Mouse (Mus musculus) bone marrow, adult 2 months (tissue): ENCODE measurements around the gene Nos1ap. TPM values are rescaled to one million over a fixed set of nuclear protein-coding genes. Genes with fewer than 3 reads are reported as not detected.

Experiments
- H3K27ac ChIP-seq: fragments of 200-500 bp; 2 replicates; pipeline ENCODE4 v1.5.1; 2012; ENCODE audit warnings: low read depth, mild to moderate bottlenecking, control low read depth, inconsistent platforms, low read length; ENCODE audit not compliant: control insufficient read depth, poor library complexity, insufficient read depth
- H3K4me1 ChIP-seq: fragments of 200-500 bp; 2 replicates; pipeline ENCODE4 v1.6.1; 2011; ENCODE audit warnings: low read length; ENCODE audit not compliant: control insufficient read depth, insufficient read depth
- H3K4me3 ChIP-seq: fragments of 200-500 bp; replicated peaks from 2 replicates; pipeline ENCODE3; 2011; ENCODE audit warnings: mild to moderate bottlenecking, low read depth, low read length, control low read depth; ENCODE audit not compliant: control insufficient read depth
- CTCF ChIP-seq: fragments of 200-500 bp; IDR thresholded peaks from 2 replicates; pipeline ENCODE4 v1.5.1; 2011; ENCODE audit warnings: low read length, control low read depth; ENCODE audit not compliant: control insufficient read depth, insufficient read depth
- POLR2A ChIP-seq: fragments of 200-500 bp; IDR thresholded peaks from 2 replicates; pipeline ENCODE4 v1.6.1; 2011; ENCODE audit warnings: low read depth, mild to moderate bottlenecking, control low read depth, low read length, borderline replicate concordance; ENCODE audit not compliant: control insufficient read depth
- WGBS: fragments of 180-500 bp; shearing (Covaris S2); methylation state at CpG from one replicate; pipeline ENCODE4 v1.1.7; 2018; 5-methylcytosine and 5-hydroxymethylcytosine counted together
- polyA plus RNA-seq: library from polyadenylated mRNA; stranded (reverse); fragments of >200 nt; gene quantifications from 2 replicates; pipeline ENCODE4 v1.2.4, GENCODE M21; 2011; ENCODE audit warnings: low replicate concordance; ENCODE audit not compliant: missing spikeins, insufficient read depth, insufficient read length

Nos1ap gene
- polyA plus RNA-seq, 1 experiment: 68.3 TPM

DNA sequence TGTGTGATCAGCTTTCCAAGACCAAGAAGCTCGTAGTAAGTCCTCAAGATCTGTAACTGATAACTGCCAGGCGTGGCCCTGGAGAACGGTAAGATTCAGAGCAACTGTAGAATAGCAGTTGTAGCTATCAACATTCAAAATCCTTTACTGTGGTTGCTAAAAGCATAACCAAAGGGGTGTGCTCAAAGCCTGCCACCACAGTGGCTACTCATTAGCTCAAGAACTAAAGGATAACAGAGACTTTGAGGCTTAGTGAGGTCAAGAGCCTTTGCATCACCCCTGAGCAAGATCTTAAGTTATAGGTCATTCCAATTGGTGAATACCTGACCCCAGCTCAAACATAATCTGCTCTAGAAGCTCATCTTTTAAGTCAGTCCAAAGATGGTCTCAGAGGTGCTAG lies 134.3 kb downstream of the Nos1ap start:
- no peak overlapping the region for H3K27ac ChIP-seq
- no peak for TF ChIP-seq POLR2A
- TF ChIP-seq CTCF: no peak
- 82% methylated on average over 3 of the region's 3 CpGs for WGBS
- no peak overlapping the region for H3K4me3 ChIP-seq
- H3K4me1 ChIP-seq: no peaks in the 10 kb centered on the region

DNA sequence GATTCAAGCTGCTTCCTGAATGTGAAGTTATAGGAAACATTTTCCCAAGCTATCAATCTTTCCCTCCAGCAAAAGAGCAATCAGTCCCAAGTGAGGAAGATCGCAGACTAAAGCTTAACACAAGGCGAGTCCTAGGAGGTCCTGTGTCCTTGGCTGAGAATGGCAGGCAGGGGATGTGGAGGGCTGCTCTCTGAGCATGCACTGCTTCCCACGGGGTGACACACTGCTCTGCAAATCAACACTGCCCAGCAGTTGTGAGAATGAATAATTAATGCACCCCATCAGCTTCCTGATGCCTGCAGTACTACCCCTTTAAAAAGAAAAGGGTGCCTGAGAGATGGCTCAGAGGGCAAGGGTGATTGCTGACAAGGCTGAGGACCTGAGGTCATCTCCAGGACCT lies 136.2 kb downstream of the Nos1ap start:
- H3K4me1 ChIP-seq: no peaks in the 10 kb centered on the region
- no peak for TF ChIP-seq CTCF
- TF ChIP-seq POLR2A: no peak
- 66% methylated on average over 3 of the region's 3 CpGs for WGBS
- no peak overlapping the region for H3K27ac ChIP-seq
- H3K4me3 ChIP-seq: no peak overlapping the region

DNA sequence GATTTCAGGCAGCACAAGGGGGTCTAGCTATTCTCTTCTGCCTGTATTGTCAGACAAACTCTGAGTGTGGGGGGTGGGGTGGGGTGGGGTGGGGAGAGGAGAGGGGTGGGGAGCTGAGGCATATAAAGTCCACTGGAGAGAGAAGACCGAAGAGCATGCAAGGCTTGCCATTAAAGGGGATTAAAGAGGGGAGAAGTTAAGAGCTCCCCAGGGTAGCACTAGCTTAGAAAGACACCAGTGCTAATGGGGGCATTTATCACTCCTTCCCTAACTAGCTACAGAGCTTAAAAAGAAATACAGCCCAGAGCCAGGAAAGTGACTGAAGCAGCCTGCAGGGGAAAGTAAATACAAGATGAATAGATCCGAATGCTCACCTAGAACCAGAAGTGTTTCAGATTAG lies 141.4 kb downstream of the Nos1ap start:
- H3K27ac ChIP-seq: no peak overlapping the region
- no peaks in the 10 kb centered on the region for H3K4me1 ChIP-seq
- H3K4me3 ChIP-seq: no peak overlapping the region
- TF ChIP-seq CTCF (no peak), POLR2A (no peak)
- 81% methylated on average over 2 of the region's 2 CpGs for WGBS

DNA sequence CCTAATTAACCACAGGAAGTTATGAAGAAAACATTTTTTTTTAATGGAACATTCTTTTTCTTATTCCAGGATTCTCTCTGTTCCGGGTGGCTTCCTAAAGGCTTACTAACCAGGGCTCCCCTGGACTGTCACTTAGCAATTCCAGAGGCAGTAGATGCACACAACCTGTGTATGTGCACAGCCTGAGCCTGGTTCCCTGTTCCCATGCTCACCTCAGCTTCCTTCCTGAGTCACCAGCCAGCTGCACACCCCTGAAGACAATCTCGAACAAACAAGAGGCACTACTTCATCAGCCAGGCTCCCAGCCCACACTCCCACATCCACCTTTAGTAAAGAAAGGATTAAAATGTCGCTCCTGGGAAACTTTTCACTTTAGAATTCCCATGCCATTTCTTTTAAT lies 144.2 kb downstream of the Nos1ap start:
- no peak overlapping the region for H3K4me3 ChIP-seq
- no peaks in the 10 kb centered on the region for H3K4me1 ChIP-seq
- H3K27ac ChIP-seq: no peak overlapping the region
- 47% methylated on average over 3 of the region's 3 CpGs for WGBS
- TF ChIP-seq POLR2A (no peak), CTCF (no peak)

DNA sequence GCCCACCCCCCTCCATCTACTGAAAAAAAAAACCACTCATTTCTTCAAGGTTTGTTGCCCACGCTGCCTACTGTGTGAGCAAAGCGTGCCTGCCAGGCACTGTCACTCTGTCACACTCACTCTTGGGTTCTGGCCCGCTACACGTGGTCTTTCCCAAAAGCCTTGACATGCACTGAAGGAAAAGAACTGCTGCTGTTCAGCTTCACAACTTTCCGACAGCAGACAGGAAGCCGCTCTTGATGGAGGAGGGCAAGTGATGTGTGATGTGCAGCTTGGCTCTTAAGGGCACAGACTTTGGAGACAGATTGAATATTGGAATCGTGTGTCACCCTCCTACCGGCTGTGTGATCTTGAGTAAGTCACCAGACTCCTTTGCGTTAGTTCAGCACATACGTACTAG lies 149.3 kb downstream of the Nos1ap start:
- H3K27ac ChIP-seq: no peak overlapping the region
- no peak overlapping the region for H3K4me3 ChIP-seq
- 88% methylated on average over 10 of the region's 10 CpGs for WGBS
- H3K4me1 ChIP-seq: no peaks in the 10 kb centered on the region
- TF ChIP-seq CTCF (no peak), POLR2A (no peak)

DNA sequence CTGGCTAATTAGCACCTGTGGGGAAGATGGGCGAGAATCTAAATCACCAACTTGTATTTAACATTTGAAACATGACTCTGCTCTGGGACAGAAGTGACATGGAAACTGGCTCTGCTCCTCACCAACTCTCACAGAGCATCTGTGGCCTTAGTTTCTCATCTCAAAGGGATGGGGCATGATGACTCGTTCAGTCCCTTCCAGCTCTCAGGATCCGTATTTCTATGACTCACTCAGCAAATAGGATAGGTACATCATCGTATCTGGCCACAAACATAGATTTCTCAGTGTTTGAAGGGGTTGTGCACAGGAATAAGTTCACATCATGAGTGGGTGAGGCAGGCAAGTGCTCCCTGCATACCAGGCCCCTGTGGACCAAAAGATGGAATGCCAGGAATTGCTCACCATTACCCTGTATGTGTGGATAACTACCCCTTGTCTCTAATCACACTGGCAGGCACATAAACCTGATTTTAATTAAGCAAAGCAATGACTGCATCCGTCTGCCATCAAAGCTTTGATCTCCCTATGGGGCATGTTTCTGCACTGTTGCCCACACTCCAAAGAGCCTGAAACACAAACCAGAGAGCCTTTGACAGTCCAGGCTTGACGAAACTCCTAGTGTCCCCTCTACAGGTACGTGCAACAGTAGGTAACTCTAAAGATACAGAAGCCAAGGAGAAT lies 151.1 kb downstream of the Nos1ap start:
- 84% methylated on average over 7 of the region's 7 CpGs for WGBS
- no peak for TF ChIP-seq CTCF
- no peak for TF ChIP-seq POLR2A
- Histone ChIP-seq H3K4me1 (no peaks in the 10 kb centered on the region), H3K27ac (no peak overlapping the region), H3K4me3 (no peak overlapping the region)

DNA sequence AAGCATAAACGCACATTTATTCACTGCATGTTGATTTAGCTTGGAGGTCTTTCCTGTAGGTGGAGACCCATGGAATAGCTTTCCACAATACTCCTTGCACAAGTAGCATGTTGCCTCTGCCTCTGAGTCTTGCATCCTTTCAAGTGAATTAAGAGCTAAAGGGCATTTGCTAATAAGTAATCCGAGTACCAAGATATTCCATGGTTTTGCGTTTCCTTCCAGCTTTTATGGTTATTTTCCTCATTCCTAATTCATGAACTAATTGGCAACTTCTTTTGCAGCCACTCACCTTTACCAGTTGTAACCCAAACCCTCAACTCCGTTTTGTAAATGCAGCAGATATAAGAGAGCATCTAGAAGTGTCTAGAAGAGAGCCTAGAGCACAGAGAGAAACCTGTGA lies 155.5 kb downstream of the Nos1ap start:
- H3K27ac ChIP-seq: no peak overlapping the region
- TF ChIP-seq CTCF (no peak), POLR2A (no peak)
- H3K4me3 ChIP-seq: no peak overlapping the region
- WGBS: 81% methylated on average over 4 of the region's 4 CpGs
- no peaks in the 10 kb centered on the region for H3K4me1 ChIP-seq

DNA sequence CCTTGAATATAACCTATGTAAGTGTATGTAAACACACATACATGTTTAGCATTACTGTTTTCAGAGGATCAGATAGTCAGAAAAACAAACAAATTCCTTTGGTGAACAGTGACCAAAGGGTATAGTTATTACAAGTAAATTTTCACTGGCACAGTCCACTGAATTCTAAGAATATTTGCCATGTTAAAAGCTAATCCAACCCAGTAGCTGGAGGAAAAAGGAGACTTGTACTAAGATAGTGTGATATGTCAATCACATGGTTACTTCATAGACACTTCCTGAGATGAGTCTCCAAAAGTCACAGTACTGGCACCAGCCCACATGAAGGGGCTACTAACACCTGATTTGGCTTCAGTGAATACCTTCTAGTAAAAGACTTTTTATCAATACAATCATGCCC lies 156.0 kb downstream of the Nos1ap start:
- Histone ChIP-seq H3K27ac (no peak overlapping the region), H3K4me3 (no peak overlapping the region), H3K4me1 (no peaks in the 10 kb centered on the region)
- TF ChIP-seq POLR2A (no peak), CTCF (no peak)

DNA sequence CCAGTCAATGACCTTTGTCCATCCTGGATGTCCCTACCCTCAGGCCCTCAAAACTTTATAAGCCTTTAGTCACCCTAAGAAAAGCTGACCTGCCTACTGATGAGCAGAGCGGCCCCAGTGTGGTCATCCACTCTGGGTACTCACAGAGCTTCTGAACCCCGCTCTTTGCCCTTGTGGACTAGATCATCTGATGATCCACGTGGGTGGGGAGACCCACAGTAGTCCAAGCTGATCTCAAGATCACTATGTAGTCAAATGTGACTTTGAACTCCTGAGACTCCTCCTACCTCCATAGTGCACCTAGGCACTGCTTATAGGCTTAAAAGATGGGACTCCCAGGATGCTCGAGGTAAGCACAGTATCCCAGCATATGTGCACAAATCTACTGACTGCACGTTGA lies 157.4 kb downstream of the Nos1ap start:
- H3K27ac ChIP-seq: no peak overlapping the region
- no peak overlapping the region for H3K4me3 ChIP-seq
- TF ChIP-seq POLR2A: no peak
- TF ChIP-seq CTCF: no peak
- 82% methylated on average over 5 of the region's 5 CpGs for WGBS
- no peaks in the 10 kb centered on the region for H3K4me1 ChIP-seq
